Mouse (Mus musculus): ENCODE data around the gene Adap2. TPM values are rescaled to one million over a fixed set of nuclear protein-coding genes. Genes with fewer than 3 reads are reported as not detected.

Gene Adap2
- total RNA-seq, 4 experiments from 2014 or later = 8.3 to 12.5 (median 9.9) TPM

- no peak for DNase-seq (ENCODE audit: low spot score)
These were observed 42.4 kb downstream of the Adap2 start for GRCm38 (mm10) chr11:80196351-80196750.

- DNase-seq (ENCODE audit: low spot score) = no peak
These were observed 45.4 kb downstream of the Adap2 start for GRCm38 (mm10) chr11:80199316-80199715.

- no peak for DNase-seq (ENCODE audit: low spot score)
These were observed 45.9 kb downstream of the Adap2 start for GRCm38 (mm10) chr11:80199773-80200172.

- DNase-seq (ENCODE audit: low spot score) = no peak
These were observed 46.4 kb downstream of the Adap2 start for GRCm38 (mm10) chr11:80200326-80200725.

- DNase-seq (ENCODE audit: low spot score) = no peak
These were observed 48.4 kb downstream of the Adap2 start for GRCm38 (mm10) chr11:80202296-80202695.

GRCm38 (mm10) chr11:80204037-80204436 is 50.1 kb downstream of the Adap2 start:
- no peak for DNase-seq (ENCODE audit: low spot score)

GRCm38 (mm10) chr11:80204941-80205340 is 51.0 kb downstream of the Adap2 start:
- DNase-seq (ENCODE audit: low spot score) = no peak

GRCm38 (mm10) chr11:80208465-80208859 is 54.6 kb downstream of the Adap2 start:
- DNase-seq (ENCODE audit: low spot score) = no peak

GRCm38 (mm10) chr11:80208860-80209800 is 55.2 kb downstream of the Adap2 start, which contains the start of gene Rhot1:
Gene Rhot1, plus strand, starts transcription at chr11:80209019.
- peak; percentile 96 for DNase-seq (ENCODE audit: low spot score)

GRCm38 (mm10) chr11:80210321-80210720 is 56.4 kb downstream of the Adap2 start:
- no peak for DNase-seq (ENCODE audit: low spot score)

- DNase-seq (ENCODE audit: low spot score) = no peak
These were observed 58.4 kb downstream of the Adap2 start for GRCm38 (mm10) chr11:80212282-80212681.

GRCm38 (mm10) chr11:80215291-80215690 is 61.4 kb downstream of the Adap2 start:
- no peak for DNase-seq (ENCODE audit: low spot score)

GRCm38 (mm10) chr11:80218657-80219293 is 64.9 kb downstream of the Adap2 start:
- peak; percentile 12 for DNase-seq (ENCODE audit: low spot score)

Other genes with a start within 250 kb of the Adap2 start
- gene Utp6, start 191.7 kb upstream of the Adap2 start, total RNA-seq (2022) = 10 to 100 TPM; 25.0 to 28.1 (median 27.3) TPM
- gene Suz12, start 161.0 kb upstream of the Adap2 start, total RNA-seq (2022) = 10 to 100 TPM; 22.9 to 28.9 (median 25.0) TPM
- gene Crlf3, start 73.1 kb upstream of the Adap2 start, total RNA-seq (2022) = 10 to 100 TPM in 2 of 4 experiments, 1 to 10 TPM in 2; 9.0 to 14.9 (median 12.1) TPM
- gene Atad5, start 64.7 kb upstream of the Adap2 start, total RNA-seq (2022) = under 1 TPM; 0.55 to 0.97 (median 0.69) TPM
- gene Tefm, start 11.9 kb upstream of the Adap2 start, total RNA-seq (2022) = 10 to 100 TPM; 30.1 to 36.3 (median 33.2) TPM
- gene Rnf135, start 29.7 kb downstream of the Adap2 start, total RNA-seq (2022) = 1 to 10 TPM; 5.8 to 6.0 (median 5.9) TPM
- 10 to 100 TPM; 52.5 to 66.9 (median 60.3) TPM for gene Rhot1, start 54.9 kb downstream of the Adap2 start, total RNA-seq (2022)
- 10 to 100 TPM in 1 of 4 experiments, 1 to 10 TPM in 3; 6.7 to 10.0 (median 7.8) TPM for gene Rhbdl3, start 146.8 kb downstream of the Adap2 start, total RNA-seq (2022)
- 10 to 100 TPM; 26.4 to 28.9 (median 27.6) TPM for gene 5730455P16Rik, start 223.9 kb downstream of the Adap2 start, total RNA-seq (2022)
- gene Zfp207, start 229.2 kb downstream of the Adap2 start, total RNA-seq (2022) = 10 to 100 TPM; 51.6 to 64.2 (median 60.8) TPM

All from heart, adult 8-10 months (tissue).